In genomic region chr14:25800166-25800960, GRCm38 (mm10) we compare ENCODE assay signal across 8 mouse cellular contexts. TPM values are rescaled to one million over a fixed set of nuclear protein-coding genes. Genes with fewer than 3 reads are reported as not detected.
DNase-seq lines count a peak whose midpoint lies in the region; ATAC-seq and TF ChIP-seq lines count a peak whose summit lies in the region.

No protein-coding gene starts in this region.

- TF ChIP-seq CTCF in Patski (IDR thresholded peaks at IDR 0.05) = peak; percentile 93

- CTCF ChIA-PET in Patski (lab: Charles Lee) = interaction anchor here (0.8 to 1.6 kb wide), 10 partner anchors 8 to 92 kb away, joined by 3 to 10 read pairs (median 4); partner anchors contain the start of gene Zcchc24

- no peaks in the 10 kb centered on the region for H3K36me3 ChIP-seq in hindbrain, embryonic 15.5 days

- H3K27ac ChIP-seq in hindbrain, embryonic 15.5 days (replicated peaks) = no peak overlapping the region

- no peak overlapping the region for H3K4me3 ChIP-seq in hindbrain, embryonic 15.5 days

- H3K27me3 ChIP-seq in Patski = no peaks in the 10 kb centered on the region
- H3K27me3 ChIP-seq in hindbrain, embryonic 15.5 days = no peaks in the 10 kb centered on the region

- WGBS in hindbrain, embryonic 15.5 days = 29% methylated on average over 19 of the region's 19 CpGs

- no peak for DNase-seq in Patski (ENCODE audit: low read depth, low spot score)
- DNase-seq in cerebellum, postnatal 25 days = peak; percentile 84 to 90
- peak; percentile 92 for DNase-seq in gastrocnemius, adult 18-20 months (ENCODE audit: low spot score)
- DNase-seq in layer of hippocampus, postnatal 36 days = peak; percentile 80 to 84
- DNase-seq in lung, postnatal 4 days = peak; percentile 86 to 91
- peak; percentile 84 to 85 for DNase-seq in right cerebral cortex, adult 2 months (ENCODE audit: low spot score in 2 of 2)
- DNase-seq in urinary bladder, adult 2 months (ENCODE audit: low spot score) = peak; percentile 79

- no peaks in the 10 kb centered on the region for H3K4me1 ChIP-seq in hindbrain, embryonic 15.5 days (replicated peaks)

- peak overlapping the region; percentile 35 for H3K4me2 ChIP-seq in hindbrain, embryonic 15.5 days

- in situ Hi-C loops in Patski (cut with MboI; ENCODE audit: low pct_unique_long_range_greater_than_20kb) = no loop called here

- no peak overlapping the region for H3K9ac ChIP-seq in hindbrain, embryonic 15.5 days

- ATAC-seq in Patski = no peak
- ATAC-seq in hindbrain, embryonic 15.5 days (ENCODE audit: low FRiP score, low read depth) = peak; percentile 42; the same call in 1 of the 2 replicates

- POLR2A ChIA-PET in Patski (lab: Charles Lee) = interaction anchor here (0.6 to 0.9 kb wide), 2 partner anchors 19 to 92 kb away, joined by 3 to 4 read pairs; no protein-coding TSS in a partner anchor

- H3K9me3 ChIP-seq in hindbrain, embryonic 15.5 days = no peaks in the 10 kb centered on the region

RNA-seq across cellular contexts. Expression of gene Zcchc24, which starts 31.5 kb away (rescaled TPM):
- polyA plus RNA-seq in Patski (2021) = 29.0 TPM
- total RNA-seq in gastrocnemius, adult 18-20 months (2021) = 10 to 100 TPM; 53.7 to 60.4 TPM
- 15.7 and 16.1 TPM in 2 replicates for polyA plus RNA-seq in hindbrain, embryonic 15.5 days (2015; fragmentation: Nextera tagmentation; extraction: Ambion mirVana)
- 10 to 100 TPM; 53.5 to 60.2 TPM for total RNA-seq in layer of hippocampus, postnatal 36 days (2021)
- polyA plus RNA-seq in urinary bladder, adult 2 months (2012; rRNA removed) = 62.1 and 79.7 TPM in 2 replicates

RNA-seq across cellular contexts. Expression of gene Anxa11, which starts 41.6 kb away (rescaled TPM):
- 54.8 TPM for polyA plus RNA-seq in Patski (2021)
- total RNA-seq in gastrocnemius, adult 18-20 months (2021) = 100 to 1,000 TPM; 100 to 102 TPM
- 3.1 and 3.6 TPM in 2 replicates for polyA plus RNA-seq in hindbrain, embryonic 15.5 days (2015; fragmentation: Nextera tagmentation; extraction: Ambion mirVana)
- 10 to 100 TPM; 70.0 to 81.0 TPM for total RNA-seq in layer of hippocampus, postnatal 36 days (2021)
- 65.5 and 84.4 TPM in 2 replicates for polyA plus RNA-seq in urinary bladder, adult 2 months (2012; rRNA removed)

Comparison
In these comparisons a context has a peak if more than half of its experiments do, and no peak if none do; other contexts are left out.
1. RNA of gene Anxa11, which starts 41.6 kb away (polyA plus RNA-seq): 65.5 to 84.4 TPM in urinary bladder, adult 2 months and 54.8 TPM in Patski (single experiment); 3.1 to 3.6 TPM in hindbrain, embryonic 15.5 days; every median in the first group is over 10 times any median in the second.